Mouse (Mus musculus) heart, postnatal 25 days (tissue): ENCODE data around the gene Pink1. TPM values are rescaled to one million over a fixed set of nuclear protein-coding genes. Genes with fewer than 3 reads are reported as not detected.
A peak's percentile ranks its signal among the peaks of the same experiment; 100 is the strongest.
"Not testable (repeated sequence)": the region's sequence is repeated elsewhere in the genome, so short reads cannot be mapped to it uniquely, and the experiment has no call there.

Source experiments
- DNase-seq: peaks from one replicate; pipeline ENCODE4 v3.0.0; 2022; ENCODE audit warnings: low spot score
- intact Hi-C: fragments of 180-260 bp; cut with DNase I; formaldehyde crosslinking; loops from one replicate; pipeline ENCODE4 v1.15.1; 2025
- total RNA-seq, 2 experiments: library from RNA; stranded (reverse); gene quantifications; 2 replicates each; pipeline ENCODE4 v1.2.3; 2021

Pink1 gene
- total RNA-seq, 2 experiments from 2014 or later: 560 to 591 TPM

DNA sequence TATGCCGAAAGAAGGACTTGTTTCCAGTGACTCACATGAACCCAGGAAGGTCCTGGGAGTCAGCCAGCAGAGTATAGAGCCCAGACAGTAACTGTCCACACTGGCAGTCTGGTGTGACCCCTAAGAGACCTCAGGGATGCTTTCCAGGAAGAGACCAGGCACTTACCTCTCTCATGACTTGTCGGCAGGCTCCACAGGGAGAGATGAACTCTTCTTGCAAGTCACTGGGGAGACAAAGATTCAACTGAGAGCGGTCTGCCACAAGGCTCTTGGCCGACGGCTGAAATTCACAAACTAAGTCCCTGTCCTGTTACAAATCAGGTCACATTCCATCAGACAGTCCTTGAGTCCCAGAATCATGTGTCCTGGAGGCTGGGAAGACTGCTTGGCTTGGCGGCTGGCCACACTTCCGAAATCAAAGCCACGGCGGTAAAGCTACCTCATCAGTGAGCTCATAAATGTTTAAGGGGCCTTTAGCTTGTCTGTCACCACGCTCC lies 17.3 kb upstream of the Pink1 start:
- intact Hi-C loops: loop anchor here (5.0 kb wide), 1 partner anchor 34 kb away; no protein-coding TSS in a partner anchor
- DNase-seq: no peak

DNA sequence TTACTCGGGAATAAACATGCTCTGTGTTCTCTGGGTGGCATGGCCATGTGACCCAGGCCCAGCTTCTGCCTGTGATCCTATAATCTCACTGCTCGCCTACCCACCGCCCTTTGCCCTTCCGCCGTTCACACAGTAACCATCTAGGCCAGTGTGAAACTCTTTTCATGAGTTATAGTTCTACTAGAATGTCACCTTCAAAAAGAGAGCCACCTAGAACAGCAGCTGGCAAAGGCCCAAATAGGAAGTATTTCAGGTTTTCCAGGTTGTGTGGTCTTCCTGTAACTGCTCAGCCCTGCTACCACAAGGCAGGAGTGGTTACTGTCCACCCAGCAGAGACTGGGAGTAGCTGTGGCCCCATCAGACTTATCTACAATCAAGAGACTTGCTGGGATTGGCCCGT lies 16.7 kb upstream of the Pink1 start:
- DNase-seq: no peak
- intact Hi-C loops: loop anchor here (5.0 kb wide), 1 partner anchor 35 kb away; no protein-coding TSS in a partner anchor

GRCm38 (mm10) chr4:138342048-138342447 lies 15.9 kb upstream of the Pink1 start:
- no peak for DNase-seq
- intact Hi-C loops: loop anchor here (5.0 kb wide), 1 partner anchor 35 kb away; no protein-coding TSS in a partner anchor

- intact Hi-C loops: loop anchor here (5.0 kb wide), 1 partner anchor 36 kb away; no protein-coding TSS in a partner anchor
- DNase-seq: no peak
Observed at GRCm38 (mm10) chr4:138341393-138341792, 15.3 kb upstream of the Pink1 start.

DNA sequence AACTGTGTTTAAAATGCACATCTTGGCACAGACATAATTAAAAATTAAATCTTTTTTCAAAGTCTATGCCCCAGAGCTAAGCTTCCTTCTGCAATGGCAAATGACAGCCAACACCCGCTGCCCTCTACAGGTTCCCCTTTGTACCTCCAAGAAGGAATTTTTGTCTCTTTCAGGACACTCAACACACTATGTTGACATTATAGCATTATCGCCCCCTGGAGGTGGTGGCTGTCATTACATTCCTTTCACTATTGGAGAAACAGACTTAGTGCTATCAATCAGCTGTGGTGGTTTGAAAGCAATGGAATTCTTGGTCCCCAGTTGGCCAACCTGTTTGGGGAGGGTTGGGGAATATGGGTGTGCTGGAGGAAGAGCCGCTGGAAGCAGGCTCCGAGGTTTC lies 13.9 kb upstream of the Pink1 start:
- intact Hi-C loops: loop anchor here (5.0 kb wide), 1 partner anchor 37 kb away; no protein-coding TSS in a partner anchor
- DNase-seq: no peak

DNA sequence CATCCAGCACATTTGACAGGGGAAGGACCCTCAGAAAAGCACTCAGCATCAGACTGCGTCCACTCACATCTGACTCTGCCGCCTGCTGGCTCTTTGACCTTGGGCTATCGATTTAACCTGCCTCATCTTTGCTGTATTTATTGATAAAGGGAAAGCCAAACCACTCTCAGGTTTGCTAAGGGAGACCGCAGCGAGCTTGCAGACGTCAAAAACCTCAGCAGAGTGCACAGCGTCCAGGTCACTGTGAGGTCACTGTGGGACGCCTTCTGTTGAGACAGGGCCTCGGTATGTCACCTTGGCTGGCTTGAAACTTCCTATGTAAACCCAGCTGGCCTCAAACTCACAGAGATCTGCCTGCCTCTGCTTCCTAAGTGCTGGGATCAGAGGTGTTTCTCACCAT lies 11.2 kb upstream of the Pink1 start:
- DNase-seq: no peak
- intact Hi-C loops: no loop called here

- intact Hi-C loops: no loop called here
- DNase-seq: no peak
Observed at GRCm38 (mm10) chr4:138336876-138337275, 10.8 kb upstream of the Pink1 start.

DNA sequence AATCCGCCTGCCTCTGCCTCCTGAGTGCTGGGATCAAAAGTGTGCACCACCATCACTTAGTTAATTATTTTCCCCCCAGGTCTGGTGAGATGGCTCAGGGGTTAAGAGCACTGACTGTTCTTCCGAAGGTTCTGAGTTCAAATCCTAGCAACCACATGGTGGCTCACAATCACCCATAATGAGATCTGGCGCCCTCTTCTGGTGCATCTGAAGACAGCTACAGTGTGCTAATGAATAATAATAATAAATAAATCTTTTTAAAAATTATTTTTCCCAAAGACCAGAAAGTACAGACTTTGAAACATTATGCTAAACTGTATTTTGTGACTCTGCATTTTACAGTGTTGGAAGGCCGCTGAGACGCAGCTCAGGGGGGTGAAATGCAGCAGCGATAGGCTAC lies 9.5 kb upstream of the Pink1 start:
- DNase-seq: no peak
- intact Hi-C loops: no loop called here

DNA sequence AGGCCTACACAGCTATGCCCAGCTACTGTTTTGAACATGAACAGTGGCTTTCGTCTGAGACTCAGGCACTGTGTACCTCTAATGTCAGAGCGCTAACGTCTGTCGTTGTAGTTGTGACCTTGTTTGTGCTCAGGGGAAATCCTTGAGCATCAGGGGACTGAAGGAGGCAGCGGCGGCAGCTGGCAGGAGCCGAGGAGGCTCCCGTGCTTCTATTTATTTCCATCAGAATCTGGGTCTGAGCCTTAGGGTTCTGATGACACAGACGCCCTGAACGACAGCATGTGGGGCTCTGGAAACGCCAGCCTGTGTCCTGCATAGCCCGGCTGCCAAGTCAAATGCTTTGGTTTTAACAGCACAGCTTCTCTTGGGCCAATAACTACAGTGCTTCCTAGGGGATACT lies 8.9 kb upstream of the Pink1 start:
- intact Hi-C loops: no loop called here
- DNase-seq: no peak

DNA sequence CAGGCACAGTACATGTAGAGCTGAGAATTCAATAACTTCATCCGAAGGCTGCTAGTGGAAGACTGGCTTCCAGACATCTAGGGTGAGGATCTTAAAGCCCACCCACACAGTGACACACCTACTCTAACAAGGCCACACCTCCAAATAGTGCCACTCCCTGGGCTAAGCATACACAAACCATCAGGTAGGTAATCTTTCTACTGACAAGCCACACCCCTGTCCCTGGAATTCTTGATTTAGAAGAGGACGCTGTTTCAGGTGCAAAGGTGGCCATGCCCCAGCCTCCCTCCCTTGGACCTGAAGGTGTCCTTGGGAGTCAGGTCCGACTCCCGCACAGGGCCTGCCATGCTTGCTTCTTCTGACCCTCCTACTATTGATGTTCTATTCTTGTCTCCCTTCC lies 7.0 kb upstream of the Pink1 start:
- intact Hi-C loops: no loop called here
- no peak for DNase-seq

DNA sequence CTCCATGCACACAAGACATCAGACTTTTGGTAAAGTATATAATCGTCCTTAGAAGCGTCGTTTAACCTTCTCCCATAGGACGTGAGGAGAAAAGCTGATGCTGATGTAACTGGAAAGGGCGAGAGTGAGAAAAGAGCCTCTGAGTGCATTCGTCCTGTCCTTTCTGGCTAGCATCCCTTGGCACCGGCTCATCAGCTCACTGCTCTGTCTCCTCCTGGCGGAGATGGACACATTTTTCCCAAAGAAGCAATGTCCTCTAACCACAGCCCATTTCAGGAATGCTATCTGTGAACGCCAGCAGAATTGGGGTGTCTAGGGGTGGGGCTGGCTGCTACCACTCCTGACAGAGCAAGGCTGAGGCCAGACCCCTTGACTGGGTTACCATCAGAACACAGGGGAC lies 5.5 kb upstream of the Pink1 start:
- no peak for DNase-seq
- intact Hi-C loops: no loop called here

- intact Hi-C loops: no loop called here
- no peak for DNase-seq
Observed at GRCm38 (mm10) chr4:138330264-138330671, 4.2 kb upstream of the Pink1 start.

DNA sequence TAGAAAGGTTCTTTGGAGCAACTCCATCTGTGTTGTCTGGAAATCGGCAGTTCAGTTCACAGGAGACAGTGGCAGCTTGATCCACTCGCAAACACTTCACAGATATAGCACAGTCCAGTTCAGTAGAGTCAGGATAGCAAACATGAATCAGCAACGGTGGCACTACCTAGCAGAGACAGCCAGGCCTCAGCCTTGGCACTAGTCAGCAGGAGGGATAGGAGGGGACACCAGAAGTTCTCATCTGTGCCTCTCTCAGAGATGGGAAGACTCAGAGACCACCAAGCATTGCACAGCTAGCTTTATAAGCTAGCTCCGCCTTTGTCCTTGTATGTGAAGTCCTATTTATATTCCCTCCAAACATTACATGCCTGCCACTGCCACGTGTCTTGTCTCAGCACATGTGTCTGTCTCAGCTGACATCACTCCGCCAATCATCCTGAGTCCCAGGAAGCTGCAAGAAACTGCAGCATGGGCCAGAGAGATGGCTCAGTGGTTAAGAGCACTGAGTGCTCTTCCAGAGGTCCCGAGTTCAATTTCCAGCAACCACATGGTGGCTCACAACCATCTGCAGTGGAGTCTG lies 1.9 kb upstream of the Pink1 start:
- DNase-seq: no peak
- intact Hi-C loops: loop anchor here (2.0 kb wide), 1 partner anchor 51 kb away; no protein-coding TSS in a partner anchor

GRCm38 (mm10) chr4:138327155-138327554 lies 1.0 kb upstream of the Pink1 start:
- DNase-seq, intact Hi-C loops: not testable (repeated sequence)

GRCm38 (mm10) chr4:138325466-138326076 lies 536 bp downstream of the Pink1 start:
- intact Hi-C loops: no loop called here
- peak; percentile 96 for DNase-seq

DNA sequence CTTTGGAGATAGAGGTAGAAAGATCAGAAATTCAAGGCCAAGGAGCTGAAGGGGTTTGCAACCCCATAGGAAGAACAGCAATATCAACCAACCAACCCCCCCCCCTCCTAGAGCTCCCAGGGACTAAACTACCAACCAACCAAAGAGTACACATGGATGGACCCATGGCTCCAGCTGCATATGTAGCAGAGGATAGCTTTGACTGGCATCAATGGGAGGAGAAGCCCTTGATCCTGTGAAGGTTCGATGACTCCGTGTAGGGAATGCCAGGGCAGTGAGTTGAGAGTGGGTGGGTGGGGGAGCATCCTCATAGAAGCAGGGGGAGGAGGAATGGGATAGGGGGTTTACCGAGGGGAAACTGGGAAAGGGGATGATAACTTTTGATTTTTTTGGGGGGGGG lies 1.7 kb downstream of the Pink1 start:
- intact Hi-C loops: no loop called here

GRCm38 (mm10) chr4:138323753-138324152 lies 2.4 kb downstream of the Pink1 start:
- intact Hi-C loops: no loop called here
- no peak for DNase-seq

More for the DNA sequence above, 1.7 kb downstream of the Pink1 start:
- no peak for DNase-seq

- intact Hi-C loops: no loop called here
Observed at GRCm38 (mm10) chr4:138322692-138323091, 3.4 kb downstream of the Pink1 start.

GRCm38 (mm10) chr4:138321488-138321887 lies 4.6 kb downstream of the Pink1 start:
- intact Hi-C loops: no loop called here
- no peak for DNase-seq

More at GRCm38 (mm10) chr4:138322692-138323091, 3.4 kb downstream of the Pink1 start:
- no peak for DNase-seq

- DNase-seq: no peak
- intact Hi-C loops: no loop called here
Observed at GRCm38 (mm10) chr4:138320711-138321110, 5.4 kb downstream of the Pink1 start.

GRCm38 (mm10) chr4:138319508-138319907 lies 6.6 kb downstream of the Pink1 start:
- intact Hi-C loops: loop anchor here (1.0 to 2.0 kb wide), 2 partner anchors 59 to 107 kb away; no protein-coding TSS in a partner anchor

More at GRCm38 (mm10) chr4:138319508-138319907, 6.6 kb downstream of the Pink1 start:
- peak; percentile 67 for DNase-seq
